Mouse (Mus musculus): ENCODE measurements around the gene Fermt3. TPM values are rescaled to one million over a fixed set of nuclear protein-coding genes. Genes with fewer than 3 reads are reported as not detected.
"Not testable (repeated sequence)": the region's sequence is repeated elsewhere in the genome, so short reads cannot be mapped to it uniquely, and the experiment has no call there.

The Fermt3 gene
- total RNA-seq, 2 experiments from 2014 or later = 2.0 to 2.2 TPM

DNA sequence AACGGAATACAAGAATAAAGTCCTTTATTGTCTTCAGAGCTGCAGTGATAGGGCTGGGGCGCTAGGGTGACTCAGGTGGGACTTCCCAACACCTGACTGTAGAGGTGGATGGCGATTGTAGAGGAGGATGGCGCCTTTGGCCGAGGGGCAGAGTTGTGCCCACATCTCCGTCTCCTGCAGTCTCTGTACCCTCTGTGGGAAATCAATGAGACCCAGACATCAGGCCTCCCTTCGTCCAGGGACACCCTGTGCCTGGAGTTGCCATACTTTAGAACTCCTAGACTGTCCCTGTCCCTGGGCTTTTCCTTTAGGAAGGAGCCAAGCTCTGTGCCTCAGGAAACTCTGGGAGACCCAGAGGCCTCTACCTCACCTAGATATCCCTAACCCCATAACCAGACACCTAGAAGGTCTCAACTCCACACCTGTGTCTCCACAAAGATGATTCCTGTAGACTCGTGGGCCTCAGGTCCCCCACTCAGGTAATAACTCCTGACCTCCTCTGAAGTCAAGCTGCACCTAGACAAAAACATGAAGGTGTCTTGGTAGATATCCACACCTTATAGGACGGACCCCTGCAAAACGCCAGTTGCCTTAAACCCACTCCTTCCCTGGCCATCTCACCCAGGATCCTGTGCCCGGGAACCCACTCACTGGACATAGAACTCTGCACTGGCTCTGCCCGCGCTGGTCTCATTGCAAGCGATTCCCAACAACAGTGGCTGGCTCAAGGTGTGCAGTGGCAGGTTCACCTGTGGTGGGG, 26.1 kb downstream of the Fermt3 start:
- no peak for DNase-seq
- intact Hi-C loops (cut with DNase I; ENCODE audit: low total_unique reads) = no loop called here

- intact Hi-C loops (cut with DNase I; ENCODE audit: low total_unique reads) = no loop called here
- DNase-seq = peak; percentile 97
These were observed 27.0 kb downstream of the Fermt3 start, which contains the start of gene Dnajc4 for GRCm38 (mm10) chr19:6992011-6992858. Dnajc4 (minus strand) TSS chr19:6992572.

DNA sequence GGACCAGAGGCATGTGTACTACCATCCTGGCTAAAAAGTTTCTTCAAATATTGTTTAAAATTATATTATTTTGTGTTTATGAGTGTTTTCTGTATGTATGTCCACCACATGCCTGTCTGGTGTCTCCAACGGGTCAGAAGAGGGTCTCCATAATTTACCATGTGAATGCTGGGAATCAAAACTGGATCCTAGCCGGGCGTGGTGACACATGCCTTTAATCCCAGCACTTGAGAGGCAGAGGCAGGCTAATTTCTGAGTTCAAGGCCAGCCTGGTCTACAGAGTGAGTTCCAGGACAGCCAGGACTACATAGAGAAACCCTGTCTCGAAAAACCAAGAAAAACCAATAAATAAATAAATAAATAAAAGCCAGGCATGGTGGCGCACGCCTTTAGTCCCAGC, 28.1 kb downstream of the Fermt3 start:
- intact Hi-C loops (cut with DNase I; ENCODE audit: low total_unique reads); DNase-seq: not testable (repeated sequence)

GRCm38 (mm10) chr19:6990712-6991111, 28.6 kb downstream of the Fermt3 start:
- intact Hi-C loops (cut with DNase I; ENCODE audit: low total_unique reads) = no loop called here
- no peak for DNase-seq

- no peak for DNase-seq
- intact Hi-C loops (cut with DNase I; ENCODE audit: low total_unique reads) = no loop called here
These were observed 30.0 kb downstream of the Fermt3 start for GRCm38 (mm10) chr19:6989251-6989650.

DNA sequence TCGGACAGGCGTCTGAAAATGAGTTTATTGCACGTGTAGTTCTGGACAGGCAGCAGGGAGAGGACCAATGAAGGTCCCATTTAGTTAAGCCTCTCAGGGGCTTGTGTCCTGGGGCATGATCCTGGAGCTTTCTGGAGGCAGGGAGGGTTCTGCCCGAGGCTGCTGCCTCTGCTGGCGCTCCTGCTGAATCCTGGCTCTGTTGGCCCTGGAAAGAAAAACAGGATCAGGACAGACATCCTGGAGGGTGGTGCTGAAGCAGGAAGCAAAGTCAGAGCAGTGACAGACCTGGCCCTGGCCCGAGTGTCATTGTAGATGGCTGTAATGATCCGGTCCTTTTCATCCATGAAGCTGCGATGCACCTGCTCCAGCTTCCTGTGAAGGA, 31.4 kb downstream of the Fermt3 start:
- intact Hi-C loops (cut with DNase I; ENCODE audit: low total_unique reads) = no loop called here
- no peak for DNase-seq

DNA sequence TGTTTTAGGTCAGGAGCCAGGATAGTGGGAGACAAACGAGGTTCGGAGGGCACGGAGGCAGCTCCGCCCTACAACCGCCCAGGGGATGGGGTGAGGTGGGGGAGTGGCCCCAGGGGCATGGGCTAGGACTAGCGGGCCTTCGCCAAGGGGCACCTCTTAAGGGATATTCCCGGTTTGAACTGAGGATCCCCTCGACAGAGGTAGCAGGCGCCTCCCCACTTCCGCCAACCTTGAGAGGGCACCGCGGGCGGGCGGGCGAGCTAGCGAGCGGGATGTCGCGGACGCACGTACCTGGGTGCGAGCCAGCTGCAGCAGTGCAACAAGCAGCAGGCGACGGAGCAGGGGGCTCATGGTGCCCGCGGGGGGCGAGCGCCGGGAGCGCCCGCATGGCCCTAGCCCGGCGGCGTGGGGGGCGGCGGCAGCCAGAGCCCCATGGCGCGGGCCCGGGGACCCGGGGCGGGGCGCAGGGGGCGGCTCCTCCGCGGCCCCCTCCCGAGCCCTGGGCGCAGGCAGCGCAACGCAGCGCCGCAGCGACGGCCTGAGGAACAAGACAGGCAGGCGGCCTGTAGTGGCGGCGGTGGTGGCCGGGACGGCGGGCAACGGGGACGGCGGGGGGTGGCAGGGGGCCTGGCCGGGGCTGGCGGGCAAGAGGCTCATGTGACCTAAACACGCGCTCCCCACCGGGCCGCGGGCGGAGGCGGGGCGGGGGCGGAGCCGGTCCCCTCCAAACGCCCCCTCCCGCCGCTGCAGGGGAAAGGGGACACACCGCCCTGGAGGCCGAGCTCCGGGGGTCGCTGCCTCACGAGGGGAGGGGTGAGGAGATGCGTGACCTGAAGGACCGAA, 32.0 kb downstream of the Fermt3 start, which contains the start of gene Vegfb:
TSS of gene Vegfb (minus strand) at position 591 of the 843 bp plus-strand sequence.
- intact Hi-C loops (cut with DNase I; ENCODE audit: low total_unique reads) = no loop called here
- DNase-seq = peak; percentile 73

GRCm38 (mm10) chr19:6985951-6986708, 33.1 kb downstream of the Fermt3 start:
- DNase-seq = no peak

GRCm38 (mm10) chr19:6985300-6985699, 34.0 kb downstream of the Fermt3 start:
- intact Hi-C loops (cut with DNase I; ENCODE audit: low total_unique reads) = no loop called here
- DNase-seq = no peak

More at GRCm38 (mm10) chr19:6985951-6986708, 33.1 kb downstream of the Fermt3 start:
- intact Hi-C loops (cut with DNase I; ENCODE audit: low total_unique reads) = no loop called here

DNA sequence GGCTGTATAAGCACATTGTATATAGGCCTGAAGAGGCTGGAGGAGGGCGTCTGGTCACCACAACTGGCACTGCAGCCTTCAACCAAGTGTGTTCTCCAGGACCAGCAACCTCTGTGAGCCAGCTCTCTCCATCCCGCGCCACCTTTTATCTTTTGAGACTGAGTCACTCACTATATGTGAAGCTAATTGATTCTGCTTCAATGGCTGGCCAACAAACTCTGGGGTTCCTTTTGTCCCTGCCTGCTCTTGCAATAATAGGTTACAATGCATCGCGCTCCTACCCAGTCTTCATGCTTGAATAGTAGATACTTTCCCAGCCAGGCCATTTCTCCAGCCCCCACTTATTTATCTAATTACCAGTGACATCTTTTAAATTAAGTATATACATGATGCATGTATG, 35.6 kb downstream of the Fermt3 start:
- no peak for DNase-seq
- intact Hi-C loops (cut with DNase I; ENCODE audit: low total_unique reads) = no loop called here

- intact Hi-C loops (cut with DNase I; ENCODE audit: low total_unique reads) = no loop called here
- DNase-seq = no peak
These were observed 37.8 kb downstream of the Fermt3 start for GRCm38 (mm10) chr19:6981465-6981864.

- DNase-seq = peak; percentile 99
- intact Hi-C loops (cut with DNase I; ENCODE audit: low total_unique reads) = no loop called here
These were observed 38.7 kb downstream of the Fermt3 start, which contains the start of gene Fkbp2 for GRCm38 (mm10) chr19:6980381-6981093. Fkbp2 (minus strand) TSS chr19:6980501.

DNA sequence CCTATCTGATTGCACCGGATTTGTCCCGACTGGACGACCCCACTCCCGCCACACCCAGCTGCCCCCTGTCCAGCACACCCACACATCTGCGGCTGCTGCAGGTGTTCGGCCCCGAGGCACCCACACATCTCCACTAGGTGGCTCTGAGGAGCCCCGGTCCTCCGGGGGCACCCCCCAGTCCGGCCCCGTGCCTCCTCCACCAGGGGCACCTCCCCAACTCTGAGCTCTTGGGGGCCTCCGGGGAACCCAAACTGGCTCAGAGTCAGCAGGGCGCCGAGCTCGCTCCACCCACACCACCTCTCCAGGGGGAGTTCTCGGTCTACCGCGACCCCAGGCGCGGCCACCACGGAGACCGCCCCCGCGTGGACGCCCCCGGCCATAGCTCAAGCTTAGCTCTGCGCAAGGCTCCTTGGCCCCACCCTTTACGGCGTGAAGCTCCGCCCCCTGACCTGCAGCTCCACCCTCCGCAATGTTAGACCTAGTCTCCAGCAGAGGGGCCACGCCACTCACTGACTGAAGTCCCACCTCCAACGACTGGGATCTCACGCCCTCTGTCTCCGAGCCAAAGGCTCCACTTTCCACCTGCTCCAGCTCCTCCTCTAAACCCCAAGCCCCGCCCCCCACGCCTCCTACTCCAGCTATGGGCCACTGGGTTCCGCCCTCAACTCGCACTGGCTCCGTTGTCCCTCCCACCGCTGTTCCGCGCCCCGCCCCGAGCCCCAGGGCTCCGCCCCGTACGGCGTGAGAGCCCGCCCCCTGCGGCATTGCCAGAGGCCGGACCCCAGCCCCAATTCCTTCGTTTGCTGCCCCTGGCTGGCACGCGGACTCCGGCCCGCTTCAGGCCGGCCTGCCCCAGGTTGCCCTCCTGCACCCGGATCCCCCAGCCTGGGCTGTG, 39.5 kb downstream of the Fermt3 start:
- DNase-seq = peak; percentile 100
- intact Hi-C loops (cut with DNase I; ENCODE audit: low total_unique reads) = no loop called here

GRCm38 (mm10) chr19:6979001-6979479, 40.2 kb downstream of the Fermt3 start:
- intact Hi-C loops (cut with DNase I; ENCODE audit: low total_unique reads) = no loop called here
- no peak for DNase-seq

GRCm38 (mm10) chr19:6978639-6978974, 40.7 kb downstream of the Fermt3 start:
- no peak for DNase-seq
- intact Hi-C loops (cut with DNase I; ENCODE audit: low total_unique reads) = no loop called here

DNA sequence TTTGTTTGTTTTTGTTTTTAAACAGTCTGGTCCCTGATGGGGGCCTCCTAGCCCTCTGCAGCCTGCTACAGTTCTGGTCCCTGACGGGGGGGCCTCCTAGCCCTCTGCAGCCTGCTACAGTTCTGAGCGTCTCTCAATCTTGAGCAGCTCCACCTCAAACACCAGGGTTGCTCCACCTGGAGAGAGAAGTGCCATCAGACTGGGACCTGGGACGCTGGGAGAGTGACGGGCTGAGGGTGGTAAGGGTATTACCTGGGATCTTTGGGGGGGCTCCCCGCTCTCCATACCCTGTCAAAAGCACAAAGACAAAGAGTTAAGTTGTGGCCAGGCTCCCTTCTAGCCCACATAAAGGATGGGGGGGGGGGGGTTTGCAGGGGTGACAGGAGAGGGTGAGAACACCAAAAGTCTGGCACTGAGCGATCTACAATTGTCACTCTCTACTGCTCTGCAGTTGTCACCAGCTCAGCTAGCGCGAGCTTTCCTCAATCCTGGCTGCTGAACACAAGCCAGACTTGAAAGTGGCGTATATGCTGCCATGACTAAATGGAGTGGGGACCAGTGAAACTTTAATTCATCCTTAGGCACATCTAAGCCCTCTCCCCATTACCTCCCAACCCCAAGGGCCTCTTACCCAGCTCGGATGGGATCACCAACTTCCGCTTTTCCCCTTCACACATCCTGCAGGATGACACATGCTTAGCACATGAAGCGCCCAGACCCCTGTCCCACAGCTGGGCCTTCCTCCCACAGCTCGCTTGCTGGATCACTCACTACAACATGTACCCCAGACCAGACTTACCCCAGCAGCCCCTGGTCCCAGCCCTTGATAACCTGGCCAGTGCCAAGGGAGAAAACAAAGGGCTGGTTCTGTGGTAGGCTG, 41.3 kb downstream of the Fermt3 start:
- intact Hi-C loops (cut with DNase I; ENCODE audit: low total_unique reads) = no loop called here
- no peak for DNase-seq
